Mouse (Mus musculus): ENCODE results near the gene Gtf2h2. TPM values are rescaled to one million over a fixed set of nuclear protein-coding genes. Genes with fewer than 3 reads are reported as not detected.
"Not testable (repeated sequence)": the region's sequence is repeated elsewhere in the genome, so short reads cannot be mapped to it uniquely, and the experiment has no call there.

Gene Gtf2h2
- total RNA-seq (2022): 10 to 100 TPM; 16.3 to 29.0 (median 21.0) TPM

- DNase-seq (ENCODE audit: low spot score): peak; percentile 77
Observed at GRCm38 (mm10) chr13:100492061-100492787, at the start of gene Gtf2h2. Gtf2h2 (minus strand) TSS chr13:100492579.

GRCm38 (mm10) chr13:100536149-100536548 is 43.8 kb upstream of the Gtf2h2 start:
- DNase-seq (ENCODE audit: low spot score): no peak

- DNase-seq (ENCODE audit: low spot score): no peak
Observed at GRCm38 (mm10) chr13:100532788-100533365, 40.5 kb upstream of the Gtf2h2 start.

- no peak for DNase-seq (ENCODE audit: low spot score)
Observed at GRCm38 (mm10) chr13:100526649-100527038, 34.3 kb upstream of the Gtf2h2 start.

GRCm38 (mm10) chr13:100525935-100526648 is 33.7 kb upstream of the Gtf2h2 start:
- no peak for DNase-seq (ENCODE audit: low spot score)

- no peak for DNase-seq (ENCODE audit: low spot score)
Observed at GRCm38 (mm10) chr13:100524896-100525295, 32.5 kb upstream of the Gtf2h2 start.

- DNase-seq (ENCODE audit: low spot score): no peak
Observed at GRCm38 (mm10) chr13:100523698-100524097, 31.3 kb upstream of the Gtf2h2 start.

GRCm38 (mm10) chr13:100521724-100522591 is 29.6 kb upstream of the Gtf2h2 start:
- no peak for DNase-seq (ENCODE audit: low spot score)

GRCm38 (mm10) chr13:100519162-100519561 is 26.8 kb upstream of the Gtf2h2 start:
- DNase-seq (ENCODE audit: low spot score): no peak

- DNase-seq (ENCODE audit: low spot score): no peak
Observed at GRCm38 (mm10) chr13:100518191-100518590, 25.8 kb upstream of the Gtf2h2 start.

- no peak for DNase-seq (ENCODE audit: low spot score)
Observed at GRCm38 (mm10) chr13:100517652-100518153, 25.3 kb upstream of the Gtf2h2 start.

GRCm38 (mm10) chr13:100516213-100517105 is 24.1 kb upstream of the Gtf2h2 start:
- DNase-seq (ENCODE audit: low spot score): no peak

GRCm38 (mm10) chr13:100512792-100513191 is 20.4 kb upstream of the Gtf2h2 start:
- no peak for DNase-seq (ENCODE audit: low spot score)

GRCm38 (mm10) chr13:100511860-100512364 is 19.5 kb upstream of the Gtf2h2 start:
- DNase-seq (ENCODE audit: low spot score): no peak

- DNase-seq (ENCODE audit: low spot score): no peak
Observed at GRCm38 (mm10) chr13:100511146-100511859, 18.9 kb upstream of the Gtf2h2 start.

- DNase-seq (ENCODE audit: low spot score): not testable (repeated sequence)
Observed at GRCm38 (mm10) chr13:100499625-100500024, 7.2 kb upstream of the Gtf2h2 start.

GRCm38 (mm10) chr13:100495337-100495736 is 3.0 kb upstream of the Gtf2h2 start:
- no peak for DNase-seq (ENCODE audit: low spot score)

GRCm38 (mm10) chr13:100494370-100494769 is 2.0 kb upstream of the Gtf2h2 start:
- not testable (repeated sequence) for DNase-seq (ENCODE audit: low spot score)

GRCm38 (mm10) chr13:100493313-100493712 is 934 bp upstream of the Gtf2h2 start:
- DNase-seq (ENCODE audit: low spot score): no peak

- DNase-seq (ENCODE audit: low spot score): no peak
Observed at GRCm38 (mm10) chr13:100491623-100492022, 756 bp downstream of the Gtf2h2 start.
